Mouse (Mus musculus) bone marrow macrophage, adult 2 months (primary cell): Measurements from ENCODE around the gene 1700028P14Rik. TPM values are rescaled to one million over a fixed set of nuclear protein-coding genes. Genes with fewer than 3 reads are reported as not detected.
"Not testable (repeated sequence)": the region's sequence is repeated elsewhere in the genome, so short reads cannot be mapped to it uniquely, and the experiment has no call there.

Experiments used
- H3K27ac ChIP-seq: 2 replicates; pipeline ENCODE4 v1.5.1; 2012; ENCODE audit warnings: low read depth, low read length; ENCODE audit not compliant: insufficient read depth
- H3K4me1 ChIP-seq: 2 replicates; pipeline ENCODE4 v1.6.1; 2012; ENCODE audit warnings: low read length; ENCODE audit not compliant: control insufficient read depth, insufficient read depth
- H3K4me3 ChIP-seq: 2 replicates; pipeline ENCODE4 v1.5.1; 2012; ENCODE audit warnings: mild to moderate bottlenecking, low read length, moderate library complexity; ENCODE audit not compliant: insufficient read depth
- CTCF ChIP-seq: IDR thresholded peaks from 2 replicates; pipeline ENCODE4 v1.5.1; 2012; ENCODE audit warnings: low read depth, mild to moderate bottlenecking, low read length, moderate library complexity
- POLR2A ChIP-seq: IDR thresholded peaks from 2 replicates; pipeline ENCODE4 v1.6.1; 2012; ENCODE audit warnings: mild to moderate bottlenecking, low read depth, low read length, borderline replicate concordance
- polyA plus RNA-seq: library from polyadenylated mRNA; stranded (reverse); fragments of >200 nt; gene quantifications from 2 replicates; pipeline ENCODE4 v1.2.4, GENCODE M21; 2012; ENCODE audit not compliant: missing spikeins, insufficient read depth, insufficient read length

1700028P14Rik gene
- polyA plus RNA-seq, result not detected in 2 replicates

GRCm38 (mm10) chr19:23652644-23653043 is at the start of gene 1700028P14Rik:
Gene 1700028P14Rik, minus strand, starts transcription at chr19:23652812.
- Histone ChIP-seq H3K4me1 (no peaks in the 10 kb centered on the region), H3K27ac (no peak within 1 kb of the TSS), H3K4me3 (no peak within 1 kb of the TSS)
- TF ChIP-seq CTCF (no peak), POLR2A (no peak)

- Histone ChIP-seq H3K4me1 (peaks cover 2% of the 10 kb centered on the region; the same call in 1 of the 2 replicates), H3K27ac (no peak overlapping the region), H3K4me3 (no peak overlapping the region)
- no peak for TF ChIP-seq CTCF
- no peak for TF ChIP-seq POLR2A
Measured at GRCm38 (mm10) chr19:23699131-23699530, 46.5 kb upstream of the 1700028P14Rik start.

- Histone ChIP-seq H3K4me3 (no peak overlapping the region), H3K27ac (no peak overlapping the region)
- no peak for TF ChIP-seq POLR2A
- TF ChIP-seq CTCF, result no peak
Measured at GRCm38 (mm10) chr19:23698366-23698765, 45.8 kb upstream of the 1700028P14Rik start.

GRCm38 (mm10) chr19:23697861-23698260 is 45.2 kb upstream of the 1700028P14Rik start:
- H3K4me3 ChIP-seq, result no peak overlapping the region
- no peak for TF ChIP-seq POLR2A
- no peak for TF ChIP-seq CTCF
- no peak overlapping the region for H3K27ac ChIP-seq
- H3K4me1 ChIP-seq, result peaks cover 2% of the 10 kb centered on the region; the same call in 1 of the 2 replicates

More at GRCm38 (mm10) chr19:23698366-23698765, 45.8 kb upstream of the 1700028P14Rik start:
- peaks cover 2% of the 10 kb centered on the region; the same call in 1 of the 2 replicates for H3K4me1 ChIP-seq

GRCm38 (mm10) chr19:23694344-23694743 is 41.7 kb upstream of the 1700028P14Rik start:
- H3K4me1 ChIP-seq, result peaks cover 2% of the 10 kb centered on the region; the same call in 1 of the 2 replicates
- no peak overlapping the region for H3K27ac ChIP-seq
- TF ChIP-seq CTCF, result no peak
- no peak for TF ChIP-seq POLR2A
- H3K4me3 ChIP-seq, result no peak overlapping the region

- 0 out of 2 replicates have a peak overlapping the region, but pooled peaks have one; percentile 25 for H3K4me3 ChIP-seq
- TF ChIP-seq POLR2A, result no peak
- peaks cover 4% of the 10 kb centered on the region; the same call in 1 of the 2 replicates for H3K4me1 ChIP-seq
- no peak overlapping the region for H3K27ac ChIP-seq
Measured at GRCm38 (mm10) chr19:23688421-23688946, 35.9 kb upstream of the 1700028P14Rik start.

GRCm38 (mm10) chr19:23687296-23688021 is 34.8 kb upstream of the 1700028P14Rik start, which contains the start of gene Ptar1:
Gene Ptar1, plus strand, starts transcription at chr19:23687429.
- peak within 1 kb of the TSS; percentile 69 for H3K4me3 ChIP-seq
- H3K27ac ChIP-seq, result peak within 1 kb of the TSS; percentile 63
- TF ChIP-seq CTCF (no peak), POLR2A (no peak)
- H3K4me1 ChIP-seq, result peaks cover 4% of the 10 kb centered on the region; the same call in 1 of the 2 replicates

- no peak for TF ChIP-seq CTCF
- TF ChIP-seq POLR2A, result no peak
- Histone ChIP-seq H3K4me1 (peaks cover 4% of the 10 kb centered on the region; the same call in 1 of the 2 replicates), H3K27ac (peak overlapping the region; percentile 63), H3K4me3 (peak overlapping the region; percentile 69)
Measured at GRCm38 (mm10) chr19:23686962-23687295, 34.3 kb upstream of the 1700028P14Rik start.

- H3K4me3 ChIP-seq, H3K27ac ChIP-seq, H3K4me1 ChIP-seq: not testable (repeated sequence)
Measured at GRCm38 (mm10) chr19:23675656-23676055, 23.0 kb upstream of the 1700028P14Rik start.

GRCm38 (mm10) chr19:23673021-23673420 is 20.4 kb upstream of the 1700028P14Rik start:
- no peak overlapping the region for H3K4me3 ChIP-seq
- no peaks in the 10 kb centered on the region for H3K4me1 ChIP-seq
- TF ChIP-seq CTCF, result no peak
- TF ChIP-seq POLR2A, result no peak
- H3K27ac ChIP-seq, result no peak overlapping the region
